Mouse (Mus musculus) myocyte (in vitro differentiated cells): ENCODE results near the gene Xpnpep1.

ENCODE experiments used
- E2F4 ChIP-seq: IDR thresholded peaks from one replicate; pipeline ENCODE4 v1.6.1; 2011; ENCODE audit warnings: mild to moderate bottlenecking, control low read depth, moderate library complexity; ENCODE audit not compliant: insufficient read depth
- MAX ChIP-seq: IDR thresholded peaks from one replicate; pipeline ENCODE4 v1.6.1; 2011; ENCODE audit warnings: low read depth, mild to moderate bottlenecking, control low read depth
- MYOD1 ChIP-seq, 3 experiments: IDR thresholded peaks; one replicate each; pipeline ENCODE4 v1.6.1; 2011; ENCODE audit warnings: control low read depth in 2 of 3, low read depth in 2 of 3, mild to moderate bottlenecking in 2 of 3, moderate library complexity in 1 of 3; ENCODE audit not compliant: insufficient read length in 2 of 3, control insufficient read depth in 1 of 3
- MYOG ChIP-seq, 3 experiments: IDR thresholded peaks; one replicate each; pipeline ENCODE4 v1.6.1; 2011; ENCODE audit warnings: control low read depth in 2 of 3, low read depth in 2 of 3, mild to moderate bottlenecking in 2 of 3; ENCODE audit not compliant: insufficient read length in 2 of 3, control insufficient read depth in 1 of 3, insufficient read depth in 1 of 3
- POLR2A ChIP-seq: IDR thresholded peaks from one replicate; pipeline ENCODE4 v1.6.1; 2011; ENCODE audit warnings: low read depth, mild to moderate bottlenecking, control low read depth, moderate library complexity; ENCODE audit not compliant: insufficient read length
- POLR2AphosphoS2 ChIP-seq: IDR thresholded peaks from one replicate; pipeline ENCODE4 v1.6.1; 2011; ENCODE audit warnings: low read depth, control low read depth; ENCODE audit not compliant: insufficient read length
- TCF12 ChIP-seq: IDR thresholded peaks from one replicate; pipeline ENCODE4 v1.6.1; 2011; ENCODE audit warnings: mild to moderate bottlenecking, control low read depth; ENCODE audit not compliant: poor library complexity, insufficient read depth, severe bottlenecking
- TCF3 ChIP-seq: IDR thresholded peaks from one replicate; pipeline ENCODE4 v1.6.1; 2011; ENCODE audit warnings: low read depth, control low read depth; ENCODE audit not compliant: insufficient read length
- USF1 ChIP-seq: IDR thresholded peaks from one replicate; pipeline ENCODE4 v1.6.1; 2011; ENCODE audit warnings: low read depth, mild to moderate bottlenecking, control low read depth, moderate library complexity

- TF ChIP-seq USF1 = no peak
- no peak for TF ChIP-seq POLR2A
- no peak for TF ChIP-seq POLR2AphosphoS2
- TF ChIP-seq TCF12 = no peak
- no peak for TF ChIP-seq MAX
- no peak for TF ChIP-seq MYOD1 (IDR thresholded peaks at IDR 0.05; ENCODE audit: control insufficient read depth in 1 of 3, insufficient read length in 2 of 3, low read depth in 2 of 3)
- no peak for TF ChIP-seq E2F4
- no peak for TF ChIP-seq MYOG (IDR thresholded peaks at IDR 0.05; ENCODE audit: control insufficient read depth in 1 of 3, insufficient read depth in 1 of 3, insufficient read length in 2 of 3, low read depth in 2 of 3)
- no peak for TF ChIP-seq TCF3
These were observed 24.4 kb upstream of the Xpnpep1 start for GRCm38 (mm10) chr19:53064292-53064971.
